Mouse (Mus musculus) erythroid progenitor cell, adult 5-6 weeks (primary cell): ENCODE measurements around the gene Prpf8. TPM values are rescaled to one million over a fixed set of nuclear protein-coding genes. Genes with fewer than 3 reads are reported as not detected.
"Not testable (repeated sequence)": the region's sequence is repeated elsewhere in the genome, so short reads cannot be mapped to it uniquely, and the experiment has no call there.

Experiments used
- ATAC-seq: replicated peaks from 2 replicates; pipeline ENCODE4 v1.8.0; 2016; ENCODE audit warnings: moderate number of reproducible peaks, mild to moderate bottlenecking, moderate TSS enrichment, inconsistent platforms; ENCODE audit not compliant: poor library complexity, low FRiP score, severe bottlenecking
- total RNA-seq, 2 experiments: library from RNA; stranded (forward) in 1 of 2; stranded (reverse) in 1 of 2; fragments of 150-400 nt in 1 of 2; fragments of 186-747, 209-891 nt in 1 of 2; gene quantifications; 2 replicates each; pipeline versions ENCODE4 v1.2.3 to v1.2.4; 2015 to 2017; ENCODE audit warnings: low replicate concordance in 2 of 2

The Prpf8 gene
- total RNA-seq, 2 experiments from 2014 or later: 53.6 to 70.0 TPM

- no peak for ATAC-seq
Observed at GRCm38 (mm10) chr11:75550200-75550946, 63.8 kb downstream of the Prpf8 start.

- no peak for ATAC-seq
Observed at GRCm38 (mm10) chr11:75551321-75551720, 64.7 kb downstream of the Prpf8 start.

- no peak for ATAC-seq
Observed at GRCm38 (mm10) chr11:75551961-75552441, 65.4 kb downstream of the Prpf8 start.

GRCm38 (mm10) chr11:75552906-75553482, 66.4 kb downstream of the Prpf8 start:
- ATAC-seq: no peak

DNA sequence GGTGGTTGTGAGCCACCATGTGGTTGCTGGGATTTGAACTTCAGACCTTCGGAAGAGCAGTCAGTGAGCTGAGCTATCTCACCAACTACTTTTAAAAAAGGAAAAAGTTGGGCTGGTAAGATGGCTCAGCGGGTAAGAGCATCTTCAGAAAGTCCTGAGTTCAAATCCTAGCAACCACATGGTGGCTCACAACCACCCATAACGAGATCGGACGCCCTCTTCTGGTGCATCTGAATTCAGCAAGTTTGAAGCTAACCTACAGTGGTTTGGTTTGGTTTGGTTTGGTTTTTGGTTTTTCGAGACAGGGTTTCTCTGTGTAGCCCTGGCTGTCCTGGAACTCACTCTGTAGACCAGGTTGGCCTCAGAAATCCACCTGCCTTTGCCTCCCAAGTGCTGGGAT, 69.4 kb downstream of the Prpf8 start:
- not testable (repeated sequence) for ATAC-seq

DNA sequence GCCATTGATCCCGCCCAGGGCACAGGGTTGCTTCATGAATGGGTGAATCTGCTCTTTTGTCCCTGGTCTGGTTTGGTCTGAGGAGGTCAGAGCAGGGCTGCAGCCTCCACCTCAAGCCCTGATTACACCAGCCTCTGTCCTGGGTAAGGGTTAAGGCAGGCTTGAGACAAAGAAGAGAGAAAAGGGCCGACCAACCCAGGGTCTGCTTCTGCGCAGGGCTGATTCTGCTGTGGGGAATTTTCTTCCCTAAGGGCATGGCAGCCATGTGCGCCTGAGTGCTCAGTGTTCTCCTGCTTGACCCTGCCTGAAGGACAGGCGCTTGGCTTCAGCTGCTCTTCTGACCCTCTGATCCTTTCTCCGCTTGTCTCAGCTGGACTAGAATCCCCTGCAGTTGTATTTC, 70.5 kb downstream of the Prpf8 start:
- ATAC-seq: no peak

GRCm38 (mm10) chr11:75558101-75558500, 71.5 kb downstream of the Prpf8 start:
- no peak for ATAC-seq

Other genes starting within 250 kb of the Prpf8 start
- 76.7 and 95.5 TPM in 2 replicates for gene Rpa1, start 138.5 kb upstream of the Prpf8 start, total RNA-seq (2015; ENCODE audit: low replicate concordance)
- 100 and 110 TPM in 2 replicates for gene Rpa1, start 138.5 kb upstream of the Prpf8 start, total RNA-seq (2017; ENCODE audit: low replicate concordance)
- gene Smyd4, start 138.4 kb upstream of the Prpf8 start, total RNA-seq (2015; ENCODE audit: low replicate concordance): 6.1 and 8.4 TPM in 2 replicates
- 1.1 and 5.3 TPM in 2 replicates for gene Smyd4, start 138.4 kb upstream of the Prpf8 start, total RNA-seq (2017; ENCODE audit: low replicate concordance)
- gene Serpinf1, start 64.1 kb upstream of the Prpf8 start, total RNA-seq (2015; ENCODE audit: low replicate concordance): 2.9 and 26.0 TPM in 2 replicates
- 2.2 TPM in 1 of 2 replicates, not detected in the other for gene Serpinf1, start 64.1 kb upstream of the Prpf8 start, total RNA-seq (2017; ENCODE audit: low replicate concordance)
- gene Serpinf2, start 47.2 kb upstream of the Prpf8 start, total RNA-seq (2015; ENCODE audit: low replicate concordance): 2.2 TPM in 1 of 2 replicates, not detected in the other
- gene Serpinf2, start 47.2 kb upstream of the Prpf8 start, total RNA-seq (2017; ENCODE audit: low replicate concordance): 0.98 and 1.5 TPM in 2 replicates
- 39.0 and 53.3 TPM in 2 replicates for gene Wdr81, start 32.1 kb upstream of the Prpf8 start, total RNA-seq (2015; ENCODE audit: low replicate concordance)
- gene Wdr81, start 32.1 kb upstream of the Prpf8 start, total RNA-seq (2017; ENCODE audit: low replicate concordance): 45.6 and 48.8 TPM in 2 replicates
- 1.8 and 6.7 TPM in 2 replicates for gene Tlcd2, start 25.1 kb upstream of the Prpf8 start, total RNA-seq (2015; ENCODE audit: low replicate concordance)
- gene Tlcd2, start 25.1 kb upstream of the Prpf8 start, total RNA-seq (2017; ENCODE audit: low replicate concordance): 1.0 and 17.8 TPM in 2 replicates
- gene Rilp, start 23.3 kb downstream of the Prpf8 start, total RNA-seq (2015; ENCODE audit: low replicate concordance): not detected in 2 replicates
- 0.26 and 1.3 TPM in 2 replicates for gene Rilp, start 23.3 kb downstream of the Prpf8 start, total RNA-seq (2017; ENCODE audit: low replicate concordance)
- not detected in 2 replicates for gene Scarf1, start 26.7 kb downstream of the Prpf8 start, total RNA-seq (2015; ENCODE audit: low replicate concordance)
- gene Scarf1, start 26.7 kb downstream of the Prpf8 start, total RNA-seq (2017; ENCODE audit: low replicate concordance): 0.15 TPM in 1 of 2 replicates, not detected in the other
- gene Slc43a2, start 44.9 kb downstream of the Prpf8 start, total RNA-seq (2015; ENCODE audit: low replicate concordance): 4.3 and 6.3 TPM in 2 replicates
- gene Slc43a2, start 44.9 kb downstream of the Prpf8 start, total RNA-seq (2017; ENCODE audit: low replicate concordance): 4.5 and 8.2 TPM in 2 replicates
- 39.8 and 49.4 TPM in 2 replicates for gene Pitpna, start 101.3 kb downstream of the Prpf8 start, total RNA-seq (2015; ENCODE audit: low replicate concordance)
- gene Pitpna, start 101.3 kb downstream of the Prpf8 start, total RNA-seq (2017; ENCODE audit: low replicate concordance): 18.0 and 33.4 TPM in 2 replicates
- 36.8 and 78.8 TPM in 2 replicates for gene Inpp5k, start 144.2 kb downstream of the Prpf8 start, total RNA-seq (2015; ENCODE audit: low replicate concordance)
- 38.4 and 46.3 TPM in 2 replicates for gene Inpp5k, start 144.2 kb downstream of the Prpf8 start, total RNA-seq (2017; ENCODE audit: low replicate concordance)
- gene Myo1c, start 163.7 kb downstream of the Prpf8 start, total RNA-seq (2015; ENCODE audit: low replicate concordance): 15.5 and 22.2 TPM in 2 replicates
- 17.3 and 21.2 TPM in 2 replicates for gene Myo1c, start 163.7 kb downstream of the Prpf8 start, total RNA-seq (2017; ENCODE audit: low replicate concordance)
- 32.1 and 41.5 TPM in 2 replicates for gene Crk, start 192.4 kb downstream of the Prpf8 start, total RNA-seq (2015; ENCODE audit: low replicate concordance)
- gene Crk, start 192.4 kb downstream of the Prpf8 start, total RNA-seq (2017; ENCODE audit: low replicate concordance): 43.8 and 83.8 TPM in 2 replicates
- 147 and 149 TPM in 2 replicates for gene Ywhae, start 246.1 kb downstream of the Prpf8 start, total RNA-seq (2015; ENCODE audit: low replicate concordance)
- 60.1 and 90.8 TPM in 2 replicates for gene Ywhae, start 246.1 kb downstream of the Prpf8 start, total RNA-seq (2017; ENCODE audit: low replicate concordance)